27 mouse cellular contexts compared by ENCODE assay signal in genomic region chr13:12505359-12505758, GRCm38 (mm10). TPM values are rescaled to one million over a fixed set of nuclear protein-coding genes. Genes with fewer than 3 reads are reported as not detected.
A peak's percentile ranks its signal among the peaks of the same experiment; 100 is the strongest.
DNase-seq lines count a peak whose midpoint lies in the region; ATAC-seq and TF ChIP-seq lines count a peak whose summit lies in the region.
"Had no signal": no experiment of that assay in that cellular context is flagged by ENCODE, and none has a peak within 500 bp of the region (broad histone marks: within the 10 kb centered on the region; RNA-seq: fewer than 3 reads in every experiment).

No protein-coding gene starts in this region.

- TF ChIP-seq CTCF in kidney, adult 2 months (conservative IDR thresholded peaks at IDR 0.05; ENCODE audit: insufficient read depth, insufficient read length, low read depth, low read length), result no peak
- TF ChIP-seq CTCF in liver, postnatal 0 days (IDR thresholded peaks at IDR 0.05; ENCODE audit: low read depth), result no peak
- TF ChIP-seq CTCF in lung, adult 2 months (IDR thresholded peaks at IDR 0.05; ENCODE audit: insufficient read depth, low read length), result no peak

- TF ChIP-seq EP300 in liver, postnatal 0 days (IDR thresholded peaks at IDR 0.05; ENCODE audit: low read depth), result no peak

- no peaks in the 10 kb centered on the region for H3K36me3 ChIP-seq in kidney, adult 2 months (ENCODE audit: control insufficient read depth, insufficient read depth, low read length)
- H3K36me3 ChIP-seq in liver, postnatal 0 days (replicated peaks; ENCODE audit: insufficient read depth, low read length), result no peaks in the 10 kb centered on the region
- H3K36me3 ChIP-seq in forebrain, embryonic 11.5 days (ENCODE audit: control insufficient read depth, insufficient read depth, low read length), result no peaks in the 10 kb centered on the region
- H3K36me3 ChIP-seq: embryonic facial prominence, embryonic 10.5 days; G1E; hindbrain, embryonic 13.5 days; limb, embryonic 13.5 days; lung, embryonic 15.5 days; midbrain, embryonic 12.5 days had no signal

- no peak overlapping the region for H3K9ac ChIP-seq in liver, postnatal 0 days (replicated peaks)
- no peak overlapping the region for H3K9ac ChIP-seq in forebrain, embryonic 11.5 days (ENCODE audit: low read length)
- H3K9ac ChIP-seq: hindbrain, embryonic 13.5 days; limb, embryonic 13.5 days; lung, embryonic 15.5 days; midbrain, embryonic 12.5 days had no signal

- H3K4me1 ChIP-seq in kidney, adult 2 months (ENCODE audit: control insufficient read depth, insufficient read depth, low read length), result no peaks in the 10 kb centered on the region
- H3K4me1 ChIP-seq in liver, postnatal 0 days (ENCODE audit: insufficient read depth), result peaks cover 3% of the 10 kb centered on the region; the same call in 1 of the 2 replicates
- H3K4me1 ChIP-seq in lung, adult 2 months (ENCODE audit: control insufficient read depth, insufficient read depth, low read length), result no peaks in the 10 kb centered on the region
- H3K4me1 ChIP-seq in forebrain, embryonic 11.5 days (replicated peaks; ENCODE audit: control insufficient read depth, insufficient read depth, low read length), result peaks cover 5% of the 10 kb centered on the region; the same call in 1 of the 2 replicates

- H3K27me3 ChIP-seq in kidney, adult 2 months (replicated peaks; ENCODE audit: control insufficient read depth, insufficient read depth, low read length), result no peaks in the 10 kb centered on the region
- no peaks in the 10 kb centered on the region for H3K27me3 ChIP-seq in liver, postnatal 0 days (ENCODE audit: insufficient read depth, low read length)
- no peaks in the 10 kb centered on the region for H3K27me3 ChIP-seq in forebrain, embryonic 11.5 days (ENCODE audit: control insufficient read depth, insufficient read depth, low read length)
- H3K27me3 ChIP-seq: CH12.LX; hindbrain, embryonic 13.5 days; limb, embryonic 13.5 days; lung, embryonic 15.5 days; midbrain, embryonic 12.5 days had no signal

- H3K9me3 ChIP-seq in liver, postnatal 0 days (ENCODE audit: low read length), result no peaks in the 10 kb centered on the region
- H3K9me3 ChIP-seq in forebrain, embryonic 11.5 days (ENCODE audit: control insufficient read depth, low read length), result no peaks in the 10 kb centered on the region
- H3K9me3 ChIP-seq: embryonic facial prominence, embryonic 10.5 days; G1E; hindbrain, embryonic 13.5 days; limb, embryonic 13.5 days; lung, embryonic 15.5 days; midbrain, embryonic 12.5 days had no signal

- no peak overlapping the region for H3K27ac ChIP-seq in kidney, adult 2 months (ENCODE audit: insufficient read depth, low read depth, low read length)
- H3K27ac ChIP-seq in liver, postnatal 0 days (ENCODE audit: low read depth), result no peak overlapping the region
- no peak overlapping the region for H3K27ac ChIP-seq in forebrain, embryonic 11.5 days (ENCODE audit: low read depth, low read length)
- H3K27ac ChIP-seq: embryonic facial prominence, embryonic 10.5 days; hindbrain, embryonic 13.5 days; limb, embryonic 13.5 days; lung, embryonic 15.5 days; macrophage; midbrain, embryonic 12.5 days had no signal

- peak; percentile 26 for DNase-seq in kidney, postnatal 10 days
- no peak for DNase-seq in kidney, adult 2 months
- DNase-seq in thymus, postnatal 14 days, result peak; percentile 17
- no peak for DNase-seq in thymus, postnatal 0 days (ENCODE audit: low spot score)
- DNase-seq in liver, postnatal 0 days, result peak; percentile 30
- DNase-seq in lung, adult 2 months, result no peak
- DNase-seq in forebrain, embryonic 11.5 days (ENCODE audit: low spot score), result no peak
- DNase-seq: adrenal gland, postnatal 14 days; B cell, adult 2 months; cerebellum, adult 8-10 months; gastrocnemius, postnatal 25 days; heart, adult 18-20 months; heart, postnatal 36 days; kidney, adult 8-10 months; layer of hippocampus, adult 9-11 months; right cerebral cortex, postnatal 14 days; thymus, adult 18-20 months had no signal

- ATAC-seq in liver, postnatal 0 days, result peak; percentile 47; the same call in 1 of the 2 replicates
- no peak for ATAC-seq in forebrain, embryonic 11.5 days (replicated peaks; ENCODE audit: low FRiP score)
- ATAC-seq: activated CD4-positive, CD25-positive, alpha-beta regulatory T cell, adult 4 months; forebrain, embryonic 16.5 days had no signal

- TF ChIP-seq POLR2A in kidney, adult 2 months (IDR thresholded peaks at IDR 0.05; ENCODE audit: low read depth, low read length), result no peak
- no peak for TF ChIP-seq POLR2A in lung, adult 2 months (IDR thresholded peaks at IDR 0.05; ENCODE audit: borderline replicate concordance, extremely low read depth, low read depth, low read length)

- H3K4me2 ChIP-seq in liver, postnatal 0 days (ENCODE audit: low read depth, low read length), result no peak overlapping the region
- no peak overlapping the region for H3K4me2 ChIP-seq in forebrain, embryonic 11.5 days (ENCODE audit: low read depth, low read length, severe bottlenecking)
- H3K4me2 ChIP-seq: hindbrain, embryonic 13.5 days; limb, embryonic 13.5 days; lung, embryonic 15.5 days; midbrain, embryonic 12.5 days had no signal

- WGBS in kidney, adult 2 months, result 82% methylated on average over 3 of the region's 3 CpGs
- 58% methylated on average over 3 of the region's 3 CpGs for WGBS in liver, postnatal 0 days (ENCODE audit: insufficient replicate concordance)
- WGBS in lung, adult 2 months, result 79% methylated on average over 3 of the region's 3 CpGs
- 89% methylated on average over 3 of the region's 3 CpGs for WGBS in forebrain, embryonic 11.5 days

- H3K4me3 ChIP-seq in kidney, adult 2 months (ENCODE audit: insufficient read depth, low read depth, low read length), result no peak overlapping the region
- no peak overlapping the region for H3K4me3 ChIP-seq in liver, postnatal 0 days (ENCODE audit: low read depth, low read length)
- H3K4me3 ChIP-seq in lung, adult 2 months (replicated peaks; ENCODE audit: extremely low read depth, low read depth, low read length), result no peak overlapping the region
- H3K4me3 ChIP-seq in forebrain, embryonic 11.5 days (ENCODE audit: low read depth, low read length), result no peak overlapping the region
- H3K4me3 ChIP-seq: embryonic facial prominence, embryonic 10.5 days; hindbrain, embryonic 13.5 days; limb, embryonic 13.5 days; lung, embryonic 15.5 days; midbrain, embryonic 12.5 days had no signal

RNA-seq across cellular contexts. Expression of gene Edaradd, which starts 14.9 kb away (rescaled TPM):
- 0.53 and 0.55 TPM in 2 replicates for polyA plus RNA-seq in kidney, adult 2 months (2012; rRNA removed)
- polyA plus RNA-seq in thymus, postnatal 0 days (2015; fragmentation: Nextera tagmentation; extraction: Ambion mirVana), result 16.0 and 19.8 TPM in 2 replicates
- polyA plus RNA-seq in liver, postnatal 0 days (2015; fragmentation: Nextera tagmentation; extraction: Ambion mirVana), result 0.33 and 0.38 TPM in 2 replicates
- polyA plus RNA-seq in lung, adult 2 months (2012; rRNA removed), result 0.28 and 0.53 TPM in 2 replicates
- 1.5 and 1.8 TPM in 2 replicates for polyA plus RNA-seq in forebrain, embryonic 11.5 days (2014; fragmentation: Nextera tagmentation; extraction: Ambion mirVana)

RNA-seq across cellular contexts. Expression of gene Lgals8, which starts 40.6 kb away (rescaled TPM):
- polyA plus RNA-seq in kidney, adult 2 months (2012; rRNA removed), result 34.6 and 40.3 TPM in 2 replicates
- 41.9 and 43.1 TPM in 2 replicates for polyA plus RNA-seq in thymus, postnatal 0 days (2015; fragmentation: Nextera tagmentation; extraction: Ambion mirVana)
- polyA plus RNA-seq in liver, postnatal 0 days (2015; fragmentation: Nextera tagmentation; extraction: Ambion mirVana), result 16.2 and 16.5 TPM in 2 replicates
- polyA plus RNA-seq in lung, adult 2 months (2012; rRNA removed), result 23.5 and 36.3 TPM in 2 replicates
- polyA plus RNA-seq in forebrain, embryonic 11.5 days (2014; fragmentation: Nextera tagmentation; extraction: Ambion mirVana), result 9.6 and 10.2 TPM in 2 replicates

Comparison
In these comparisons a context has a peak if more than half of its experiments do, and no peak if none do; other contexts are left out.
1. DNase-seq: peak in kidney, postnatal 10 days (single experiment), thymus, postnatal 14 days (single experiment) and liver, postnatal 0 days (single experiment); none in kidney, adult 2 months (single experiment), thymus, postnatal 0 days (single experiment), lung, adult 2 months (single experiment) and forebrain, embryonic 11.5 days (single experiment).